Mouse (Mus musculus): ENCODE results near the gene Arfip2. TPM values are rescaled to one million over a fixed set of nuclear protein-coding genes. Genes with fewer than 3 reads are reported as not detected.

Arfip2 gene
- polyA plus RNA-seq, 1 experiment from 2014 or later, result 97.8 TPM

- Histone ChIP-seq H3K4me1 (peaks cover 26% of the 10 kb centered on the region), H3K27ac (peak within 1 kb of the TSS; percentile 87), H3K27me3 (no peaks in the 10 kb centered on the region), H3K9ac (peak within 1 kb of the TSS; percentile 93), H3K36me3 (peaks cover 28% of the 10 kb centered on the region), H3K9me3 (no peaks in the 10 kb centered on the region), H3K4me3 (peak within 1 kb of the TSS; percentile 93), H3K4me2 (peak within 1 kb of the TSS; percentile 86)
- under 1% methylated on average over 53 of the region's 71 CpGs for WGBS
- peak; percentile 92 for ATAC-seq (ENCODE audit: insufficient number of reproducible peaks, low FRiP score, low TSS enrichment, low read depth)
Measured at GRCm38 (mm10) chr7:105633127-105633800, 7.0 kb downstream of the Arfip2 start, which contains the start of gene Trim3. Trim3 (minus strand) TSS chr7:105633571.

GRCm38 (mm10) chr7:105632551-105632972, 7.7 kb downstream of the Arfip2 start:
- H3K9ac ChIP-seq, result peak overlapping the region; percentile 93; the same call in 1 of the 2 replicates
- no peaks in the 10 kb centered on the region for H3K9me3 ChIP-seq
- no peaks in the 10 kb centered on the region for H3K27me3 ChIP-seq
- ATAC-seq (ENCODE audit: insufficient number of reproducible peaks, low FRiP score, low TSS enrichment, low read depth), result no peak
- H3K4me3 ChIP-seq, result peak overlapping the region; percentile 93
- H3K27ac ChIP-seq, result 0 out of 2 replicates have a peak overlapping the region, but pooled peaks have one; percentile 22
- peaks cover 22% of the 10 kb centered on the region for H3K36me3 ChIP-seq
- peak overlapping the region; percentile 86 for H3K4me2 ChIP-seq
- peaks cover 26% of the 10 kb centered on the region for H3K4me1 ChIP-seq
- 9% methylated on average over 4 of the region's 4 CpGs for WGBS

GRCm38 (mm10) chr7:105628633-105629032, 11.6 kb downstream of the Arfip2 start:
- H3K9me3 ChIP-seq, result no peaks in the 10 kb centered on the region
- H3K27me3 ChIP-seq, result no peaks in the 10 kb centered on the region
- H3K27ac ChIP-seq, result no peak overlapping the region
- WGBS, result 24% methylated on average over 3 of the region's 3 CpGs
- H3K4me2 ChIP-seq, result no peak overlapping the region
- H3K4me3 ChIP-seq, result no peak overlapping the region
- ATAC-seq (ENCODE audit: insufficient number of reproducible peaks, low FRiP score, low TSS enrichment, low read depth), result no peak
- peaks cover 19% of the 10 kb centered on the region for H3K36me3 ChIP-seq
- H3K4me1 ChIP-seq, result peaks cover 14% of the 10 kb centered on the region
- no peak overlapping the region for H3K9ac ChIP-seq

GRCm38 (mm10) chr7:105625397-105625796, 14.8 kb downstream of the Arfip2 start:
- no peak overlapping the region for H3K9ac ChIP-seq
- 85% methylated on average over 6 of the region's 6 CpGs for WGBS

GRCm38 (mm10) chr7:105621646-105622292, 18.4 kb downstream of the Arfip2 start:
- Histone ChIP-seq H3K27me3 (no peaks in the 10 kb centered on the region), H3K4me3 (no peak overlapping the region), H3K27ac (no peak overlapping the region), H3K4me2 (no peak overlapping the region), H3K4me1 (no peaks in the 10 kb centered on the region), H3K9me3 (no peaks in the 10 kb centered on the region), H3K9ac (no peak overlapping the region), H3K36me3 (peaks cover 78% of the 10 kb centered on the region)
- ATAC-seq (ENCODE audit: insufficient number of reproducible peaks, low FRiP score, low TSS enrichment, low read depth), result no peak
- 69% methylated on average over 8 of the region's 8 CpGs for WGBS

More at GRCm38 (mm10) chr7:105625397-105625796, 14.8 kb downstream of the Arfip2 start:
- peaks cover 44% of the 10 kb centered on the region for H3K36me3 ChIP-seq
- no peaks in the 10 kb centered on the region for H3K27me3 ChIP-seq
- H3K9me3 ChIP-seq, result no peaks in the 10 kb centered on the region
- H3K4me3 ChIP-seq, result no peak overlapping the region
- H3K27ac ChIP-seq, result no peak overlapping the region
- H3K4me1 ChIP-seq, result peaks cover 5% of the 10 kb centered on the region
- no peak overlapping the region for H3K4me2 ChIP-seq
- no peak for ATAC-seq (ENCODE audit: insufficient number of reproducible peaks, low FRiP score, low TSS enrichment, low read depth)

- no peaks in the 10 kb centered on the region for H3K27me3 ChIP-seq
- no peak overlapping the region for H3K4me2 ChIP-seq
- H3K9ac ChIP-seq, result no peak overlapping the region
- no peak for ATAC-seq (ENCODE audit: insufficient number of reproducible peaks, low FRiP score, low TSS enrichment, low read depth)
- H3K4me1 ChIP-seq, result no peaks in the 10 kb centered on the region
- WGBS, result 79% methylated on average over 4 of the region's 4 CpGs
- no peaks in the 10 kb centered on the region for H3K9me3 ChIP-seq
- peaks cover 85% of the 10 kb centered on the region for H3K36me3 ChIP-seq
- no peak overlapping the region for H3K27ac ChIP-seq
- no peak overlapping the region for H3K4me3 ChIP-seq
Measured at GRCm38 (mm10) chr7:105621053-105621452, 19.2 kb downstream of the Arfip2 start.

- no peak overlapping the region for H3K4me3 ChIP-seq
- no peak for ATAC-seq (ENCODE audit: insufficient number of reproducible peaks, low FRiP score, low TSS enrichment, low read depth)
- WGBS, result 68% methylated on average over 3 of the region's 3 CpGs
- H3K27me3 ChIP-seq, result no peaks in the 10 kb centered on the region
- no peaks in the 10 kb centered on the region for H3K4me1 ChIP-seq
- no peak overlapping the region for H3K27ac ChIP-seq
- no peak overlapping the region for H3K9ac ChIP-seq
- peaks cover 90% of the 10 kb centered on the region for H3K36me3 ChIP-seq
- H3K9me3 ChIP-seq, result no peaks in the 10 kb centered on the region
- H3K4me2 ChIP-seq, result no peak overlapping the region
Measured at GRCm38 (mm10) chr7:105619701-105620100, 20.5 kb downstream of the Arfip2 start.

- Histone ChIP-seq H3K36me3 (peaks cover 94% of the 10 kb centered on the region), H3K4me3 (no peak overlapping the region), H3K4me1 (no peaks in the 10 kb centered on the region), H3K9me3 (no peaks in the 10 kb centered on the region), H3K9ac (no peak overlapping the region), H3K27me3 (no peaks in the 10 kb centered on the region), H3K27ac (no peak overlapping the region), H3K4me2 (no peak overlapping the region)
- WGBS, result 94% methylated on average over 22 of the region's 22 CpGs
- no peak for ATAC-seq (ENCODE audit: insufficient number of reproducible peaks, low FRiP score, low TSS enrichment, low read depth)
Measured at GRCm38 (mm10) chr7:105617810-105618209, 22.4 kb downstream of the Arfip2 start.

GRCm38 (mm10) chr7:105616561-105616960, 23.7 kb downstream of the Arfip2 start:
- no peak overlapping the region for H3K4me3 ChIP-seq
- H3K4me1 ChIP-seq, result no peaks in the 10 kb centered on the region
- no peak overlapping the region for H3K4me2 ChIP-seq
- H3K27ac ChIP-seq, result no peak overlapping the region
- 76% methylated on average over 6 of the region's 6 CpGs for WGBS
- no peak for ATAC-seq (ENCODE audit: insufficient number of reproducible peaks, low FRiP score, low TSS enrichment, low read depth)
- H3K9me3 ChIP-seq, result no peaks in the 10 kb centered on the region
- no peaks in the 10 kb centered on the region for H3K27me3 ChIP-seq
- H3K9ac ChIP-seq, result no peak overlapping the region
- H3K36me3 ChIP-seq, result peaks cover 97% of the 10 kb centered on the region

GRCm38 (mm10) chr7:105615720-105616119, 24.5 kb downstream of the Arfip2 start:
- Histone ChIP-seq H3K4me3 (no peak overlapping the region), H3K4me2 (no peak overlapping the region), H3K36me3 (peaks cover 97% of the 10 kb centered on the region), H3K27ac (no peak overlapping the region), H3K9me3 (no peaks in the 10 kb centered on the region), H3K9ac (no peak overlapping the region), H3K4me1 (no peaks in the 10 kb centered on the region), H3K27me3 (no peaks in the 10 kb centered on the region)
- WGBS, result 64% methylated on average over 1 of the region's 1 CpGs
- ATAC-seq (ENCODE audit: insufficient number of reproducible peaks, low FRiP score, low TSS enrichment, low read depth), result no peak

GRCm38 (mm10) chr7:105614400-105614799, 25.8 kb downstream of the Arfip2 start:
- 89% methylated on average over 1 of the region's 1 CpGs for WGBS
- Histone ChIP-seq H3K36me3 (peaks cover 97% of the 10 kb centered on the region), H3K4me1 (no peaks in the 10 kb centered on the region), H3K27me3 (no peaks in the 10 kb centered on the region), H3K27ac (no peak overlapping the region), H3K4me2 (no peak overlapping the region), H3K9ac (no peak overlapping the region), H3K4me3 (no peak overlapping the region), H3K9me3 (no peaks in the 10 kb centered on the region)
- no peak for ATAC-seq (ENCODE audit: insufficient number of reproducible peaks, low FRiP score, low TSS enrichment, low read depth)

- no peaks in the 10 kb centered on the region for H3K9me3 ChIP-seq
- no peaks in the 10 kb centered on the region for H3K27me3 ChIP-seq
- WGBS, result 94% methylated on average over 1 of the region's 1 CpGs
- no peak overlapping the region for H3K27ac ChIP-seq
- H3K4me2 ChIP-seq, result no peak overlapping the region
- no peaks in the 10 kb centered on the region for H3K4me1 ChIP-seq
- no peak overlapping the region for H3K4me3 ChIP-seq
- H3K9ac ChIP-seq, result no peak overlapping the region
- no peak for ATAC-seq (ENCODE audit: insufficient number of reproducible peaks, low FRiP score, low TSS enrichment, low read depth)
- peaks cover 70% of the 10 kb centered on the region for H3K36me3 ChIP-seq
Measured at GRCm38 (mm10) chr7:105611767-105612166, 28.4 kb downstream of the Arfip2 start.

All from limb, embryonic 15.5 days (tissue).